Mouse (Mus musculus) neural tube, embryonic 14.5 days (tissue): ENCODE results near the gene Hmgxb4. TPM values are rescaled to one million over a fixed set of nuclear protein-coding genes. Genes with fewer than 3 reads are reported as not detected.

ENCODE experiments used
- ATAC-seq: fragments of 200-750 bp; cut with Nextera tagmentation; 2 replicates; pipeline ENCODE4 v1.8.0; 2017; ENCODE audit warnings: low read depth, mild to moderate bottlenecking, moderate TSS enrichment, moderate library complexity
- H3K27ac ChIP-seq: fragments of 300-500 bp; sonication (generic); 2 replicates; pipeline ENCODE4 v1.5.1; 2014; ENCODE audit warnings: low read depth, mild to moderate bottlenecking, control low read depth, low read length, moderate library complexity, mixed read lengths
- H3K27me3 ChIP-seq: fragments of 300-500 bp; sonication (generic); 2 replicates; pipeline ENCODE4 v1.6.1; 2014; ENCODE audit warnings: low read length; ENCODE audit not compliant: control insufficient read depth, insufficient read depth
- H3K36me3 ChIP-seq: fragments of 300-500 bp; sonication (generic); 2 replicates; pipeline ENCODE4 v1.6.1; 2014; ENCODE audit warnings: low read length, mixed read lengths; ENCODE audit not compliant: control insufficient read depth, insufficient read depth
- H3K4me1 ChIP-seq: fragments of 300-500 bp; sonication (generic); 2 replicates; pipeline ENCODE4 v1.6.1; 2014; ENCODE audit warnings: low read length; ENCODE audit not compliant: control insufficient read depth, insufficient read depth
- H3K4me2 ChIP-seq: fragments of 300-500 bp; sonication (generic); 2 replicates; pipeline ENCODE4 v1.6.1; 2014; ENCODE audit warnings: mild to moderate bottlenecking, low read depth, low read length, control low read depth
- H3K4me3 ChIP-seq: fragments of 300-500 bp; sonication (generic); 2 replicates; pipeline ENCODE4 v1.5.1; 2014; ENCODE audit warnings: low read depth, low read length, control low read depth, mixed read lengths
- H3K9ac ChIP-seq: fragments of 300-500 bp; sonication (generic); replicated peaks from 2 replicates; pipeline ENCODE4 v1.6.1; 2014; ENCODE audit warnings: low read depth, mild to moderate bottlenecking, control low read depth, low read length, mixed read lengths
- H3K9me3 ChIP-seq: fragments of 300-500 bp; sonication (generic); 2 replicates; pipeline ENCODE4 v1.6.1; 2016; ENCODE audit warnings: low read length; ENCODE audit not compliant: control insufficient read depth
- WGBS: fragments of 180-500 bp; shearing (Covaris S2); extraction: QIAGEN DNeasy Blood & Tissue Kit; methylation state at CpG from one replicate; pipeline ENCODE4 v1.1.7; 2014; 5-methylcytosine and 5-hydroxymethylcytosine counted together
- polyA plus RNA-seq: library from polyadenylated mRNA; unstranded; fragments of >200 nt; fragmentation: Nextera tagmentation; extraction: Ambion mirVana; gene quantifications from 2 replicates; pipeline ENCODE4 v1.2.1, GENCODE M21; 2014

The Hmgxb4 gene
- polyA plus RNA-seq, 1 experiment from 2014 or later = 49.2 TPM

DNA sequence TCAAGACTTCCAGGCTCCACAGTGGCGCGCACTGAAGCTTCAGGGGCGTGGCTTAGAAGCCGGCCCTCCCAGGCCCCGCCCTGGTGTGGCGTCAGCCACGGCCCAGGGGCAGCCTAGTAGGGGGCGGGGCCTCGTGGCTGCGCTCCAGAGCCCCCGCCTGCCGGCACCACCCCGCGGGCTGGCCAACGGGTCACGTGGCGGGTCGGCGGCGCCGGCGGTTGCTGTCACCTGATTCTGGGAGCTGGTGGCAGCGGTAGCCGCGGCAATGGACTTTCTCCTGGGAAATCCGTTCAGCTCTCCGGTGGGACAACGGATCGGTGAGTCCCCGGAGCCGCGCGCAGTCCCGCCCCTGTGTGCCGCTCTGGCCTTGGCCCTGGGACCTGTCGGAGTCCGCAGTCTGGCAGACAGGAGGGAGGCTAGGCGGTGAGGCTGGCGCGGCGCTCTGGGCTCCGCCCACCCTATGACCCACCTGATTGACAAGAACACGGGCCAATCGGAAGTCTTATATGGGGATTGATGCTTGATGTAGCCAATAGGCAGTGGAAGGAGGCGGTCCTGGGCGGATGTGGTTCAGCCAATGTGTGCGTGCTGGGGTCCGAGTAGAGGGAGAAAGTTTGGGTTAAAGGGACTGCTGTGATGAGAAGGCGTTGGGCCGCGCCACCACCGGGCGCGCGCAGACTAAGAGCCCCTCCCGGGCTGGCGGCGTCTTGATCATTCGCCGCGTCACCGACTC, 40.5 kb downstream of the Hmgxb4 start, which contains the start of gene Tom1:
Gene Tom1, plus strand, starts transcription at position 195 of the 733 bp plus-strand sequence.
- H3K4me1 ChIP-seq = peaks cover 8% of the 10 kb centered on the region; the same call in 1 of the 2 replicates
- no peaks in the 10 kb centered on the region; the same call in 1 of the 2 replicates for H3K36me3 ChIP-seq
- WGBS = under 1% methylated on average over 62 of the region's 62 CpGs
- peak within 1 kb of the TSS; percentile 66 for H3K4me3 ChIP-seq
- peak; percentile 99 for ATAC-seq
- H3K27ac ChIP-seq = peak within 1 kb of the TSS; percentile 87
- H3K9me3 ChIP-seq = no peaks in the 10 kb centered on the region
- H3K4me2 ChIP-seq = peak within 1 kb of the TSS; percentile 72
- peak within 1 kb of the TSS; percentile 67 for H3K9ac ChIP-seq
- H3K27me3 ChIP-seq = no peaks in the 10 kb centered on the region

DNA sequence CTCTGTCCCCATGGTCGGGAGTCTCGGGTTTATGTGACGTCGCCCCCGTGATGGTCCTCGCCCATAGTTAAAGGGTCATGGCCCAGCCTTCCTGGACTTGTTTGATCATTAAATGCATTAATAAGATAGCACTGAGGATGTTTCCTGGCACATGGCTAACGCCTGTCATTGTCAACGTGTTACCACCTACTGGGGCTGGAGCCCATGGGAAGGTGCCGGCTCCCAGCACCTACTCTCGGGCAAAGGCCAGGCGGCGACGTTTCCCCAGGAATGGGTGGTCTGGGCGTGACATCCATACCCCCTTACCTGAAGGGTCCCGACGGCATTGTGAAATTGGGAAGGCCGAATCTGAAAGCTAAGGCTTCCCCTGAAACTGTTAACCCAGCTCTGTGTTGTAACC, 41.1 kb downstream of the Hmgxb4 start:
- Histone ChIP-seq H3K4me3 (peak overlapping the region; percentile 66), H3K4me2 (peak overlapping the region; percentile 72), H3K4me1 (peaks cover 8% of the 10 kb centered on the region; the same call in 1 of the 2 replicates), H3K36me3 (no peaks in the 10 kb centered on the region; the same call in 1 of the 2 replicates), H3K27me3 (no peaks in the 10 kb centered on the region), H3K9ac (peak overlapping the region; percentile 55), H3K27ac (peak overlapping the region; percentile 60), H3K9me3 (no peaks in the 10 kb centered on the region)
- under 1% methylated on average over 17 of the region's 17 CpGs for WGBS
- peak; percentile 10; the same call in 1 of the 2 replicates for ATAC-seq

DNA sequence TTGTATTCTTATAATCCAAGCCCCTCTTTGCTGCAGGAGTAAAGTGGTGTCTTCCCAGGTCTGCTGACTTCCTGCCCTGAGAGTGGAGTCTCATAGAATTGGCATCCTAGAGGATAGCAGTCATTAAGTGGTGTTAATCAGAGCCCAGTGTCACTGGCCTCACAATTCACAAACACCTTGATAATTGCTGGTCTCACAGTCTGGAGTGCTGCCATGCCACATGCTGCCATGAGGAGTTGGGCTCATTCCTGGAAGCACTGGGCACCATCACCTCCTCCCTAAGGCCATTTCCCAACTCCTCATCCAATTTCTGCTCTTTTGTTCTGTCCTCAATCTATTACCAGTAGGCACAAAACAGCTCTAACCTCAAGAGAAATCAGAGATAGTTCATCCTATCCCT, 42.5 kb downstream of the Hmgxb4 start:
- Histone ChIP-seq H3K9ac (no peak overlapping the region), H3K4me2 (no peak overlapping the region), H3K36me3 (no peaks in the 10 kb centered on the region; the same call in 1 of the 2 replicates), H3K27ac (no peak overlapping the region), H3K27me3 (no peaks in the 10 kb centered on the region), H3K4me3 (no peak overlapping the region), H3K9me3 (no peaks in the 10 kb centered on the region), H3K4me1 (peaks cover 8% of the 10 kb centered on the region; the same call in 1 of the 2 replicates)
- no peak for ATAC-seq

DNA sequence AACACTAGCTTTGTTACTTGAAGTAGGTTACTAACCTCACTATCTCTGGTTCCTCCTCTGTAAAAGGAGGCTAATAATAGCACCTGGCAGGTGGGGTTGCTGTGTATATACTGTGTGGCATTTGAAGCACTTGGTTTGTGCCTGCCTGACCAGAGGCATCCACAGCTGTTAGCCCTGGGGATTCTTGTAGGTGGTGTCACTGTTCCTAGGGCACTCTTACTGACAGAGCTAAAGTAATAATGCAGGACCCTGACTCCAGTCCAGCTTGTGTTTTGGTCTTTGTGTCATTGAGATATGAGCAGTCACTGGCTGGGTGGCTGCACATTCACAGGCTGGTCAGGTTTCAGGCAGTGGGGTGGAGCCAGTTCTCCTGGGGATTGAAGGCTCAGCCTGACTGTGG, 45.3 kb downstream of the Hmgxb4 start:
- Histone ChIP-seq H3K27me3 (no peaks in the 10 kb centered on the region), H3K4me1 (peaks cover 4% of the 10 kb centered on the region; the same call in 1 of the 2 replicates), H3K36me3 (no peaks in the 10 kb centered on the region), H3K4me2 (no peak overlapping the region), H3K9me3 (no peaks in the 10 kb centered on the region), H3K4me3 (no peak overlapping the region), H3K27ac (no peak overlapping the region), H3K9ac (no peak overlapping the region)
- ATAC-seq = no peak

DNA sequence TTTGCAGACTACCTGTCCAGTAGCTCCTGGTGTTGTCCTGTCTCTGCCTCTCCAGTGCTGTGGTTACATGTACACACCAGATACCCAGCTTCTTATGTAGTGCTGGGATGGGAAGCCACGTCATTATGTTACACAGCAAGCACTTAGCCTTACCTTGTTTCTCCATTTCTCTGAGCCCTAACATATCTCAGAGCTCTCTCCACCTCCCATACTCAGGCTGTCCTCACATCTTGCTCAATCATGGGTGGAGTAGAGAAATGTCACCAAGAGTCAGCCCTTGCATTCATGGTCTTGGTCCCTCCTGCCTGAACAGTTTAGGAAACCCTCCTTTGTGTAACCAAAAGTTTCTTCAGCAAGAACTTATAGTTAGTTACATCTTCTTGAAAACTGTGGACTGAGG, 46.6 kb downstream of the Hmgxb4 start:
- H3K9me3 ChIP-seq = no peaks in the 10 kb centered on the region
- H3K27ac ChIP-seq = no peak overlapping the region
- ATAC-seq = no peak
- H3K36me3 ChIP-seq = no peaks in the 10 kb centered on the region
- no peak overlapping the region for H3K4me2 ChIP-seq
- H3K4me1 ChIP-seq = no peaks in the 10 kb centered on the region
- H3K4me3 ChIP-seq = no peak overlapping the region
- H3K9ac ChIP-seq = no peak overlapping the region
- no peaks in the 10 kb centered on the region for H3K27me3 ChIP-seq
- 80% methylated on average over 1 of the region's 1 CpGs for WGBS

DNA sequence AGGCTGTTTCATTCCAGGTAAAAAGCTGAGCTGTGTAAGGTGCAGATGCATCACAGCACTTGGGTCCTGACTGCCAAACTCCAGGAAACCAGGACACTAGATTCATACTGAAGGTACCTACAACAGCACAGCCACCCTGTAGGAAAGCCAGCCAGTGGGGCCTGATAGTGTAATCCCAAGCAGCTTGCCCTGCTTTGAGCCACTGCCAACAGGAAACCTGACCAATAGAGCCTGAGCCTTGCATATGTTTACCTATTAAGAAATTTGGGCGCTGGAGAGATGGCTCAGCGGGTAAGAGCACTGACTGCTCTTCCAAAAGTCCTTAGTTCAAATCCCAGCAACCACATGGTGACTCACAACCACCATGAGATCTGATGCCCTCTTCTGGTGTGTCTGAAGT, 49.0 kb downstream of the Hmgxb4 start:
- Histone ChIP-seq H3K9ac (no peak overlapping the region), H3K27me3 (no peaks in the 10 kb centered on the region), H3K4me3 (no peak overlapping the region), H3K36me3 (no peaks in the 10 kb centered on the region), H3K9me3 (no peaks in the 10 kb centered on the region), H3K27ac (no peak overlapping the region), H3K4me2 (no peak overlapping the region), H3K4me1 (no peaks in the 10 kb centered on the region)
- 92% methylated on average over 2 of the region's 2 CpGs for WGBS
- ATAC-seq = no peak

DNA sequence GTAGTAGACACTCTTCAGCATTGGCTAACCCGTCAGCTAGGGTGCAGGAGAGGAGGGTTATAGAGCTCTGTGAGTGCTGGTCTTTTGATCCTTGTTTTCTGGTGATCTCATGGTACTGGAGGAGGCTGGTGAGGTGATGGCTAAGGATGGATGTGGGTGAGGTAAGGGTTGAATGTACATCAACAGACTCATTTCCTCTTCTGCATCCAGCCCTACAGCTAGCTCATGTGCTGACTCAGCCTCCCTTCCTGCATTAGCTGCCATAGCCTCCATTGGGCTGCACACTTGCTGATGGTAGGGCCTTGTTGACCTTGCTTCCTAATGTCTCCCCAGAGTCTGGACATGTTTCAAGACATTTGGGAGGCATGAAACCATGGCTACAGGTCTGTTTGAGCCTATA, 49.8 kb downstream of the Hmgxb4 start:
- no peak for ATAC-seq
- Histone ChIP-seq H3K4me2 (no peak overlapping the region), H3K9ac (no peak overlapping the region), H3K36me3 (no peaks in the 10 kb centered on the region), H3K9me3 (no peaks in the 10 kb centered on the region), H3K4me3 (no peak overlapping the region), H3K27me3 (no peaks in the 10 kb centered on the region), H3K4me1 (no peaks in the 10 kb centered on the region), H3K27ac (no peak overlapping the region)
- 90% methylated on average over 1 of the region's 1 CpGs for WGBS

DNA sequence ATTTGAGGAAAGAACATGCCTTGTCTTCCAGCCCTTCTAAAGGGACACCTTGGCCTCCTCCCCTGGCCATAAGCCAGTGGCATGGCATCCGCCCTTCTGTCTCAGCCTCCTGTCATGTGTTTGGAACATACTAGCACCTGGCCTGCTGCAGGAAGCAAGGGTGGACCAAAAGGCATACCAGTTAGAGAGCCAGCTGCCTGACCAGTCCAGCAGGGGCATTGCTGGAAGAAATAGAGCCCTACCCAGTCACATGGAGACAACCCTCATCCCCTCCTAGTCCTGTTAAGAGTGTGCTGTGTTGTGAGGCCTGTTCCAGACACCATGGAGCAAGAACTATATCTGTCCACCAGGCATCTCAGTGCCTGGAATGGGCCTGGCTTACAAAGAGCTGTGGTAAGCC, 53.1 kb downstream of the Hmgxb4 start:
- Histone ChIP-seq H3K9me3 (no peaks in the 10 kb centered on the region), H3K27me3 (no peaks in the 10 kb centered on the region), H3K4me2 (no peak overlapping the region), H3K9ac (no peak overlapping the region), H3K36me3 (no peaks in the 10 kb centered on the region), H3K27ac (no peak overlapping the region), H3K4me1 (no peaks in the 10 kb centered on the region), H3K4me3 (no peak overlapping the region)
- no peak for ATAC-seq
- 89% methylated on average over 1 of the region's 1 CpGs for whole genome bisulfite sequencing

DNA sequence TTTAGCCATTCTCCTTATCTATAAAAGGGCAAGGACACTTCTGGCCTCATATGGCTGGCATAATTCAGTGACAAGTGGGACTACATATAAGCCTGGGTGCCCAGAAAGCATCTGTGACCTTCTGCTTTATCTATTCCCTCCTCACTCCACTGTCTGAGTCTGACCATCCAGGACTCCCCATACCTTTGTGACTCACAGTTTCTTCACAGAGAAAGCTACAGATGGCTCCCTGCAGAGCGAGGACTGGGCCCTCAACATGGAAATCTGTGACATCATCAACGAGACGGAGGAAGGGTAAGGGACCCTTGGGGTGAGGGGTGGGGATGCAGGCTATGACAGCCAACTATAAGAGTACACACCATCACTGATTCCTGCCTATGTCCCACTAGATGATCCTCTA, 54.6 kb downstream of the Hmgxb4 start:
- no peak overlapping the region for H3K9ac ChIP-seq
- no peak for ATAC-seq

More for the DNA sequence above, 54.6 kb downstream of the Hmgxb4 start:
- H3K4me2 ChIP-seq = no peak overlapping the region
- H3K27ac ChIP-seq = no peak overlapping the region
- no peaks in the 10 kb centered on the region for H3K36me3 ChIP-seq
- H3K27me3 ChIP-seq = no peaks in the 10 kb centered on the region
- H3K4me1 ChIP-seq = no peaks in the 10 kb centered on the region
- no peak overlapping the region for H3K4me3 ChIP-seq
- H3K9me3 ChIP-seq = no peaks in the 10 kb centered on the region
- 92% methylated on average over 3 of the region's 3 CpGs for WGBS
